Mouse (Mus musculus): ENCODE measurements around the gene Tfap4. TPM values are rescaled to one million over a fixed set of nuclear protein-coding genes. Genes with fewer than 3 reads are reported as not detected.
A peak's percentile ranks its signal among the peaks of the same experiment; 100 is the strongest.
"Not testable (repeated sequence)": the region's sequence is repeated elsewhere in the genome, so short reads cannot be mapped to it uniquely, and the experiment has no call there.

Tfap4 gene
- total RNA-seq, 2 experiments from 2014 or later = 31.4 to 69.9 TPM

DNA sequence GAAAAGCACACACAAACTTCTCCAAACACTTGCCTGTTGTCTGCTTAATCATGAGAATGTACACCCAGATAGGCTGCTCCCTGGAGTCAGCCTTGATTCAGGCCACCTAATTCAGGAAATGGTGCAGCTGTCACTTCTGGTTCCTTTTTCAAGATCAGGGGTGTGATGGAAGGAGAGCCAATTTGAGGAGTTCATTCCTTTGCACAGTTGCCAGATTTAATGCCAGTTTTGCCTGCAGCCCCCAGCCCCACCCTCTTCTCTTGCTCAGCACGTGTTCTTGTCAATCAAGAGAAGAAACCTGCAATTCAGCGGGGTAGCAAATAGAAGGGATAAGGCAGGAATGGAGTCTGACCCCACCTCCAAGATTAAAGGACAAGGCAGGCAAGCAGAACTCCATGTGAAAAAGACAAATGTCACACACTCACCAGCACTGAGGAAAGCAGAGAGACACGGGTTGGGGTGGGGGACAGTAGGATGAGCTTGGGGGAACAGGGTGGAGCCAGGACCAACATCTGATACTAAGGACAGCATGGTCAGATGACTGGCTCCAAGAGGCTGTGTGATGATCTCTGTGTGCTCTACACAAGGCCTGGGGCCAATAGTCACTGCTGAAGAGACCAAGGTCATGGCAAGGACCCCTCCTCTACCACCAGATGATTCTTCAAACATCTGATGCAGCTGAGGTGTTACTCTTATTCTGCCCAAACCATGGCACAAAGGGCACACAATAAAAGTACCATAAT, 21.9 kb downstream of the Tfap4 start:
- no peak for ATAC-seq (replicated peaks; ENCODE audit: low FRiP score, low TSS enrichment, poor library complexity, severe bottlenecking)

- not testable (repeated sequence) for ATAC-seq (replicated peaks; ENCODE audit: low FRiP score, low TSS enrichment, poor library complexity, severe bottlenecking)
Observed at GRCm38 (mm10) chr16:4527373-4527772, 32.3 kb downstream of the Tfap4 start.

- no peak for ATAC-seq (replicated peaks; ENCODE audit: low FRiP score, low TSS enrichment, poor library complexity, severe bottlenecking)
Observed at GRCm38 (mm10) chr16:4523313-4524004, 36.2 kb downstream of the Tfap4 start.

DNA sequence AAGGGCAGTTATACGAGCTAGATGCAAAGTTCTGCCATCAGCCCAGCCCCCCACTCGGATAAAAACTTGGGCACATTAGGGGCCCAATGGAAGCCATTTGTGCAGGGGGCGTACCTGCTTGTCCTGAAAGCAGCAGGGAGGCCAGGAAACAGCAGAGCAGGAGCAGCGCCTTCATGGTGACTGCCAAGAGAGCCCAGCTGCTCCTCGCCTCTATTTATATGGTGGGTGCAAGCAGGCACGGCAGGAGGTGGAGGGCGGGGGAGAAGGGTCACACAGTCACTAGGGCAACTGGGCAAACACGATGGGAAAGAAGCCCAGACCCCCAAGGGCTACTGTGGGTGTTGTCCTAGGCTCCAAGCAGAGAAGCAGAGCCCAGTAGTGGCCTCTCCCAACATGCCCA, 36.8 kb downstream of the Tfap4 start:
- no peak for ATAC-seq (replicated peaks; ENCODE audit: low FRiP score, low TSS enrichment, poor library complexity, severe bottlenecking)

DNA sequence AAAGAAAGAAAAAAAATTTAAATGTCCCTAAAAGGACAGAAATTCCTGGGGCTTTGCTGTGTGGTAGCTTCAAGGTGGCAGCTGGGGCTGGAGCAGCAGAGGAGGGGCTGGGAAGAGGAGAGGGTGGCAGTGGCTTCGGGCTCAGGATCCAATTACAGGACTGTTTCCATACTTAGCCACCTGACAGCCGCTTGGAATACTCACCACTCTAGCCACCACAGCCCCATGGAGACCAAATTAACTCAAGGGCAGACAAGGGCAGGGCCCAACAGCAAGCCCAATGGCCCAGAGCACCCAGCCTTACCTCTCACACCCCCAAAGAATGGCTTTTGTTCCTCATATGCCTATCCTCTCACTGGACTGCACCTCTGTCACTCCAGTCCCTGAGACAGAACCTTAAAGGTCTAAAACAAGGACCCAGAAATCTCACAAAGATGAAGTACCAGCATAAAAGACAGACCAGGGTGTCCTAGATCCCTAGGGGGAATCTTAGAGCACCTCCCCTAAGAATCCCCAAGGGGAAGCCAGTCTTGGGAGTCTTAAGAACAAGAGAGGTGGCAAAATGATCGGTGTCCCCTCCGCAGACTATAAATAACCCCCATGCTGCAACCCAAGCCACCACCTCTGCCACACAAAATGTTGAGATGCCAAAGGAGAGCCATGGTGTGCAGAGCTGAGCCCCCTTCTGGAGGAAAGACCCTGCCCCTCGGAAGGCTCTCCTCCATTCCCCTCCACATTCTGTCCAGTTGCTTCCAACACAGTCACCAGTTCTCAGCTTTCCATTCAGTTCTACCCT, 37.7 kb downstream of the Tfap4 start:
- no peak for ATAC-seq (replicated peaks; ENCODE audit: low FRiP score, low TSS enrichment, poor library complexity, severe bottlenecking)

GRCm38 (mm10) chr16:4521074-4521667, 38.5 kb downstream of the Tfap4 start:
- ATAC-seq (replicated peaks; ENCODE audit: low FRiP score, low TSS enrichment, poor library complexity, severe bottlenecking) = peak; percentile 40

GRCm38 (mm10) chr16:4520673-4521072, 39.0 kb downstream of the Tfap4 start:
- ATAC-seq (replicated peaks; ENCODE audit: low FRiP score, low TSS enrichment, poor library complexity, severe bottlenecking) = no peak

GRCm38 (mm10) chr16:4519825-4520224, 39.8 kb downstream of the Tfap4 start:
- ATAC-seq (replicated peaks; ENCODE audit: low FRiP score, low TSS enrichment, poor library complexity, severe bottlenecking) = no peak

DNA sequence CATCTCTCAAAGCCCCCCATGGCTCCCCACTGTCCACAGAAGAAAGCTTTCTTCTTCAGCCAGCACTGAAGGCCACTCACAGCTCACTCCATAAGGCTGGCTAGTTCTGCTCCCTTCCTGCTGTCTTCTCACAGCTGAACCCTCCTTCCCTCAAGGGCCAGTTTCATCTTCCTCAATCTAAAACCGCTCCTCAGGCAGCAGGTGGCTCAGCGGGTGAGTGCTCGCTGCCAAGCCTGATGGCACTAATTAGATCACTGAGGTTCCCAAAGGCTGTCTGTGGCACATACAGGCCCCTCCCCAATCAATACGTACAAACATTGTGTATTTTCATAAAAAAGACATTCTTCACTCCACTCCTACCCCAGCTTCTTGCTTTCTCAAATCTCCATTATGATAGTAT, 40.5 kb downstream of the Tfap4 start:
- no peak for ATAC-seq (replicated peaks; ENCODE audit: low FRiP score, low TSS enrichment, poor library complexity, severe bottlenecking)

DNA sequence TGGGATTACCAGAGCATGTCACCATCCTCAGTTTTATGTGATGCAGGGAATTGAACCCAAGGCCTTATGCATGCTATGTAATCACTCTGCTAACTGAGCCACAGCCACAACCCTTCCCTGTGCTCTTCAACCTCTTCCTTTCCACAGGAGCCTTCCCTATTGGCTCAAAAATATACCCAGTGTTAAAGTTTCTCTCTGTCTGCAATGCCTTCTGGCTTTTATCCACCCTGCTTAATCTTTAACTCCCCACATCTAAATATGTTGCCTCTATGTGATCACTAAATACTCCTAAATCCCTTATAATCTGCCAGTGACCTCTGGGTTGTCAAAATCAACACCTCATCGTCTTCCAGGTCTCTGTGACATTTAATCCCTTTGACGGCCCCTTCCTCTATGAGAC, 41.7 kb downstream of the Tfap4 start:
- ATAC-seq (replicated peaks; ENCODE audit: low FRiP score, low TSS enrichment, poor library complexity, severe bottlenecking) = no peak

DNA sequence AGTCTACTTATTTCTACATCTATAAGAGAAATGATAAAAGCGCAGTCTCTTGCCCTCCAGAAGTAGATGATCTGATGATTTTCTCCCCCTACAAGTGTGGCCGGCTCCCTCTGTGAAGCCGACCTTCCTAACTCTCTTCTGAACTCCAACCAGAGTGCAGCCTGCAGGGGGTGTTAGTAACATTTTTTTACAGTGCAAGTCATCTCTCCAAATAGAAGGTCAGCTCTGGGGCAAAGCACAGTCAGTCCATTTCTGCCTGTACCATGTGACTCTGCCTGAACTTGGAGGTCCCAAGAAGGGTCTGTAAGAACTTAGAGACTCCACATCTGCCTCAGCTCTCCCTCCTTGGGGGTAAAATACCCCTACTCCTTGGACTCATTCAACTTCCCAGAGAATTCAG, 45.3 kb downstream of the Tfap4 start:
- ATAC-seq (replicated peaks; ENCODE audit: low FRiP score, low TSS enrichment, poor library complexity, severe bottlenecking) = no peak

DNA sequence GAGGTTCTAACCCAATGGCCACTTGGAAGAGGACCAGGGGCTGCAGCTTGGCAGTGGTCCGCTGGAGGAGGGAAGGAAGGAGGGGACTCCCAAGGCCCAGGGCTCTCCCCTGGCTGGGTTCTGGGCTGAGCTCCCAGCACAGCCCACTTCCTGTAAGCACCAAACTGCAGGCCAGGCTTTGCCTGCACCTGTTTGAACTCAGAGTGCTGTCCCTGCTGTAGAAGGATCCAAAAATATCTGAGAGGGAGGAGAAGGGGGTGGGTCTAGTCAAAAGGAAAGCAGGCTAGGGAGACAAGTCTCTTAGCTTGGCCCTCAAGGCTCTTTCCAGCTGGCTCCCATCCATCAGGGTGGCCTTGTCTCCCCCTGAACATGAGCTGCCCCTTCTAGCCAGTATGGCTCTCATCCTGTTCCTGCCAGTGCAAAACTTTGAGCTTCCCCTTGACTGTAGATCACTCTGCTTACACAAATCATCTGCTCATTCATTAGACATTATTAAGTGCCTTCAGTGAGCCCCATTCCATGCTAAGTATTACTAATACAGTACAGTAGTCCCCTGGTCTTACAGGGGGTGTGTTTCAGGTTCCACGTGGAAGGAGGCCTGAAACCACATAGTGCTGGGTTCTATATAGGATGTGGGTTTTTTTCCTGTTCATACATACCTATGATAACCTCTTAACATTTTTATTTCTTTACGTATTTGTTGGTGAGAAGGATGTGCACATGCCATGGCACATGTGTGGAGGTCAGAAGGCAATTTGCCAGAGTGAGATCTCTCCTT, 46.8 kb downstream of the Tfap4 start:
- no peak for ATAC-seq (replicated peaks; ENCODE audit: low FRiP score, low TSS enrichment, poor library complexity, severe bottlenecking)

GRCm38 (mm10) chr16:4511371-4511770, 48.3 kb downstream of the Tfap4 start:
- ATAC-seq (replicated peaks; ENCODE audit: low FRiP score, low TSS enrichment, poor library complexity, severe bottlenecking) = no peak

- no peak for ATAC-seq (replicated peaks; ENCODE audit: low FRiP score, low TSS enrichment, poor library complexity, severe bottlenecking)
Observed at GRCm38 (mm10) chr16:4506181-4506580, 53.5 kb downstream of the Tfap4 start.

DNA sequence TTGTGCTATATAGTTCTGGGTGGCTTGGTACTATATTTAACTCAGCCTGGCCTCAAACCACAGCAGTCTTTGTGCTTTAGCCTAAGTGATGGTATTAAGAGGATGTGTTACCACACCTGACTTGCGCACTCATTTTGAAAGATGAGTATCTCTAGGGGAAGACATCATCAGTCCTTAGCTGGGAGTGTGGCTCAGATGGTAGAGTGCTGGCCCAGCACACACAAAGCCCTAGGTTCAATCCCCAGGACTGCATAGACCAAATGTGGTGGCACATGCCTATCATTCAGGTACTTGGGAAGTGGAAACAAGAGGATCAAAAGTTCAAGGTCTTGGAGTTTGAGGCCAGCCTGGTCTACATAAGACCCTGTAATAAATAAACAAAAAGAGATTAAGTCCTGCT, 56.2 kb downstream of the Tfap4 start:
- no peak for ATAC-seq (replicated peaks; ENCODE audit: low FRiP score, low TSS enrichment, poor library complexity, severe bottlenecking)

DNA sequence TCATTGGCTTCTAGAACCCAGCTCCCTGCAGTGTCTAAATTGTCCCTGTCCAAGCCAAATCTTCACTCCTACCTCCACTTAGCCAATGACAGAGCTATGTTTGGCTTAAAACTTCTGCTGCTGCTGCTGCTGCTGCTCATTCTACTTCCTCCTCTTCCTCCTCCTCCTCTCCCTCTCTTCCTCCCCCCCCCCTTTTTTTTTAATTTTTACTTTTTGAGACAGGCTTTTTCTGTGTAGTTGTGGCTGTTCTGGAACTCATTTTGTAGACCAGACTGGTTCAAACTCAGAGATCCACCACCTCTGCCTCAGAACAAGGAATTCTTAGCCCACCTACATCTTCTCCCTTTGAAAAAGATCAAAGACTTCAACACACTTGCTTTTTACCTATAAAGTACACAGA, 57.1 kb downstream of the Tfap4 start:
- no peak for ATAC-seq (replicated peaks; ENCODE audit: low FRiP score, low TSS enrichment, poor library complexity, severe bottlenecking)

DNA sequence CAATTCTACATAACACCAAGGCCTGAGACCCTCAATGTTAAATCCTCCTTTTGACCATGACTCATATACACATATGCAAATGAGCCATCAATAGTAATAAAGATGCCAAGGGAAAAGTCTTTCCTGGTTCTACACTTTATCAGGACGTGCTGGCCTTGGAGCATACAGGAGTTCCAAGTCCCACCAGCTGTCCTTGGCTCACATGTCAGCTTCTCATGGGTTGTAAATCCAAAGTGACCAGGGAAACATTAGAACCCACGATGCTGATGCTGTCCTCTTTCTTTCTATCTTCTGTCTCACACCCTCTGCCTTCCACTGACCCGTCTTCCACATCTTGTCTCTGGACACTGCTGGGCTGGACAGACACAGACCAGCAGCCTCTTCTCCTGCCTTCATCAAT, 58.0 kb downstream of the Tfap4 start:
- no peak for ATAC-seq (replicated peaks; ENCODE audit: low FRiP score, low TSS enrichment, poor library complexity, severe bottlenecking)

GRCm38 (mm10) chr16:4500598-4501385, 58.9 kb downstream of the Tfap4 start:
- 0 out of 2 replicates have a peak, but pooled peaks have one; percentile 18 for ATAC-seq (replicated peaks; ENCODE audit: low FRiP score, low TSS enrichment, poor library complexity, severe bottlenecking)

Measured in megakaryocyte-erythroid progenitor cell, adult 5-6 weeks (primary cell).